Comparison of ENCODE assay signal across 17 mouse cellular contexts in genomic region chr5:128866811-128867210, GRCm38 (mm10).
"Had no signal": no experiment of that assay in that cellular context is flagged by ENCODE, and none has a peak within 500 bp of the region (broad histone marks: within the 10 kb centered on the region; RNA-seq: fewer than 3 reads in every experiment).

No protein-coding gene starts in this region.

- H3K4me2 ChIP-seq: lung, embryonic 14.5 days; neural tube, embryonic 13.5 days; neural tube, embryonic 15.5 days had no signal

- H3K9ac ChIP-seq: liver, embryonic 14.5 days; lung, embryonic 14.5 days; neural tube, embryonic 13.5 days; neural tube, embryonic 15.5 days had no signal

- H3K4me3 ChIP-seq: midbrain, embryonic 10.5 days; myocyte; neural tube, embryonic 13.5 days; neural tube, embryonic 15.5 days had no signal

- H3K36me3 ChIP-seq: midbrain, embryonic 10.5 days; neural tube, embryonic 13.5 days; neural tube, embryonic 15.5 days had no signal

- DNase-seq: lung, adult 18-20 months; lung, embryonic 14.5 days; lung, postnatal 10 days; lung, postnatal 4 days; retina, postnatal 1 day; right cerebral cortex, adult 18-20 months; right cerebral cortex, postnatal 25 days; right cerebral cortex, postnatal 4 days; spleen, adult 18-20 months; thymus, adult 18-20 months; thymus, postnatal 14 days; thymus, postnatal 36 days had no signal

- H3K9me3 ChIP-seq: midbrain, embryonic 10.5 days; neural tube, embryonic 13.5 days; neural tube, embryonic 15.5 days had no signal

- H3K27me3 ChIP-seq: neural tube, embryonic 13.5 days; neural tube, embryonic 15.5 days had no signal

- H3K27ac ChIP-seq: liver, embryonic 14.5 days; midbrain, embryonic 10.5 days; neural tube, embryonic 13.5 days; neural tube, embryonic 15.5 days had no signal
